Mouse (Mus musculus): ENCODE measurements around the gene A730009L09Rik.

Gene A730009L09Rik

DNA sequence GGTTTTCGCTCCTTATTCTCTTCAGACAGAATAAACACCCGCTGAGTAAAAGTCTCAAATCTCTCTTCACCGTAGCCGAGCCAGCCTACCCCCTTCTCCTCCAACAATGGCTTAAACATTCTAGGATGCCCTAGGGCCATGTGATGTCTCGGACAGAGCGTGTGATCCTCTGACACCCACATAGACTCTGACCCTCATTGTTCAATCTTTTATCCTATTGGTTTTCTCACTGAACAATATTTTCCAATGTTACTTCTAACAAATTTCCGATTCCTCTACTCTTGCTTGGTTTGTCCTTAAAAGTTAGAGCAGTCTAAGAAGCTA is 45.3 kb downstream of the A730009L09Rik start:
- DNase-seq (ENCODE audit: low read depth), result no peak
